Mouse (Mus musculus) urinary bladder, postnatal 10 days (tissue): Measurements from ENCODE around the gene Hist3h2ba.
"Not testable (repeated sequence)": the region's sequence is repeated elsewhere in the genome, so short reads cannot be mapped to it uniquely, and the experiment has no call there.

Source experiments
- DNase-seq: peaks from one replicate; pipeline ENCODE4 v3.0.0; 2022; ENCODE audit warnings: low spot score

The Hist3h2ba gene

DNA sequence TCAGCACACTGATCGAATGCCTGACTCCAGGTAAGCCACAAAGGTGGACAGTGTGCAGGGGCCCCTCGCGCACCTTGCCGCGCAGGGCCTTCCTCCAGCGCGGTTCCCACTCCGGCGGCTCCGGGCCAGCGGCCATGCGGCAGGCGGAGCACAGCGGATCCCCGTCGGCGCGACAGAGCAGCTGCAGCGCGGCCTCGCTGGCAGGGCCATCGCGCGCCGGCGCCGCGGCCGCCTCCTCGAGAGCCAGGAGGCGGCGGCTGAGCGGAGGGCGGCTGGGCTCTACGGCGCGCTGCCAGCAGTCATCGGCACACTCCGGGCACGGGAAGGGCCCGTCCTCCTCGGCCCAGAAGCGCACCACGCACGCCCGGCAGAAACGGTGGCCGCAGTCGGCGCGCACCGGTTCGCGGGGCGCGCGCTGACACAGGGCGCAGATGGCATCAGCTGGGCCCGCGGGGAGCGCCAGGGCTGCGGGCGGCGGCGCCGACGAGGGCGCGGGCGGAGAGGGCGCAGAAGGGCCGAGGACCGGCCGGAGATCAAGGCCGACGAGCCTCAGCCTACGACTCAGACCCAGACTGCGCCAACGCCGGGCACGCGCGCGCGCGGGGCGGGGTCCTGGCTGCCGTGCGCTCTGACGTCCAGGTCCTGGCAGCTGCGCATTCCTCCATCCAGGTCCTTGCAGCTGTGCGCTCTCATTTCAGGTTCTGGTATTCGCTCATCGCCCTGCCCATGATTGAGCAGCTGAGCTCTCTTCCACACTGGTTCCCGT is 10.2 kb upstream of the Hist3h2ba start, which contains the start of gene Rnf187:
Gene Rnf187 (minus strand): TSS at position 595 of the 766 bp plus-strand sequence.
- peak; percentile 51 for DNase-seq

DNA sequence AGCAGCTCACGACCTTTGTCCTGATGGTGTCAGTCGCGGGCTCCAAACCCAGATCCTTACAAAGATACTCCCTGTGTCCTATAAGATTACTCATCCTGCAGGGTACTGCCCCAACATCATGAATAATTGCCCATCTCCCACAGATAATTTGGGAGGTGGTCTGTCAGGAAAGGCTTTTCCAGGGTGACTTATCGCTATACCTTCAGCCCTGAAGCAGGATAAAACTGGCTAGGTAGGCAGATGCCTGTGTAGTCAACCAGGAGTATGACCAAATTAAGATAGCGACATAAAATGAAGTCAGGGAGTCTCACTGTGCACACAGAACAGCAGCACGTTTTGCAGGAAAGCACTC is 9.7 kb upstream of the Hist3h2ba start:
- DNase-seq, result no peak

GRCm38 (mm10) chr11:58944136-58944535 is 4.6 kb upstream of the Hist3h2ba start:
- no peak for DNase-seq

DNA sequence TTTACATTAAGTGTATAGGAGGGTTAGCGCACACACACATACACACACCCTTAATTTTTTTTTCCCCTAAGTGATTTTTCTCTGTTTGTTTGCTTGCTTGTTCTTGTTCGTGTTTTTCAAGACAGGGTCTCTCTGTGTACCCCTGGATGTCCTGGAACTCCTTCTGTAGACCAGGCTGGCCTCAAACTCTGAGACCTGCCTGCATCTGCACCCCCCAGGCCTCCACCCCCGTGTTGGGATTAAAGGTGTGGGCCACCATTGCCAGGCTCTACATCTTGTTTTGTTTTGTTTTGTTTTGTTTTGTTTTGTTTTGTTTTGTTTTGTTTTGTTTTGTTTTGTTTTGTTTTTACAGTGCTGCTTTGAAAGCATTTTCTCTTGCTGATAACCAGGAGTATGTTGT is 1.4 kb upstream of the Hist3h2ba start:
- no peak for DNase-seq

- no peak for DNase-seq
Observed at GRCm38 (mm10) chr11:58947798-58948528, 757 bp upstream of the Hist3h2ba start.

DNA sequence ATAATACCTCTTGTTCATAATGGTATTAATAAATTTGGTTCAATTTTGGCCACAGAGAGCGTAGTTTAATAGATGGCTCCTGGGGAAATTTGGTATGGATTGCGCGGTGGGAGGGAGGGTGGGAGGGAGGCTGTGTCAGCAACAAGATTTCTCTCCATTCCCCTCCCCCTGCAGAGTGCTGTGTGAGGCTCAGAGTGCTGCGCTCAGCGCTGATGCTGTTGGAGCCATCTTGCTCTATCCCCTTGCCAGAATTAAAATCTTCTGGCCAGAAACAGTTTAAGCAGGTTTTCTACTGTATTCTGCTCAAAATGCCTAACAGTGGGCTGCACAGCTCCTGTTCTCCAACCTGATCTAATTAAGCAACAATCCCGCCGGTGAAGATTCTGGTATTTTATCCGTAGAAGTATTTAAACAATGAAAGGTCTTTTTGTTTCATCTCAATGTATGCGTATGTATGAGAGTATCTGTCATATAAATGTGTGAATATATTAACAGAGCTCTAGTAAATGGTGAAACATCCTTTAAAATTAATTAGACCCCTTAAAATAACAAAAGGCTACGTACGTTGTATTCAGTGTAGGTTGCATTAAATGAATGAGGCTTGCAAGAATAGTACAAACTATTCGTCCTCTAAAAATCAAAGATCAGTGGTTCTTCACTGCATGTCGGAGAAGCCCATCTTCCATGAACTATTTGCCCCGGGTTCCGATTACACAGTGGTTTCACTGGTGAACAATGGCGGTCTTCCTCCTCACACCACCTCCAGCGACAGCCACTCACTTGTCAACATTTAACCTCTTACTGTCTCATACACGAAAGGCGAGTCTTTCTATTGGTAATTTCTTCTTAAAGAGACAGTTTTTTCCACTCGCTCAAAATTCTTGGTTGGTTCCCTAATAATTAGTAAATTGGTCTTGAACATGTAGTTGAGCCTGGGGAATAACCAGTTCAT is 1.0 kb downstream of the Hist3h2ba start:
- no peak for DNase-seq

DNA sequence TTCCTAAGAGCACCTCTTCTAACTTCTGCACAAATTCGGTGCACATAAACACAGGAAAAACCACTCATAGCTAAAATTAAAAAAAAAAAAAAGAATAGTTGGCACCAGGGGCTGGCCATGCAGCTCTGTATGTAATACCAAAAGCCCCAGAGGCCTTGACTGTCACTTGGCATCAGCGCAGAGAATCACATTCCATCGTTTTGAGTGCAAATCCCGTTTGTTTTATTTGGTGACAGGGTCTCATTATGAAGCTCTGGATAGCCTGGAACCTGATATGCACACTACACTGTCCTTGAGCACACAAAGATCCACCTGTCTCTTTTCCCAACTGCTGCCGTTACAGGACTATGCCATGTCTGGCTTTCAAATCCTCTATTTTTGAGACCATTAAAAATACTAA is 2.5 kb downstream of the Hist3h2ba start:
- DNase-seq, result no peak

GRCm38 (mm10) chr11:58953351-58954169 is 4.8 kb downstream of the Hist3h2ba start:
- no peak for DNase-seq

DNA sequence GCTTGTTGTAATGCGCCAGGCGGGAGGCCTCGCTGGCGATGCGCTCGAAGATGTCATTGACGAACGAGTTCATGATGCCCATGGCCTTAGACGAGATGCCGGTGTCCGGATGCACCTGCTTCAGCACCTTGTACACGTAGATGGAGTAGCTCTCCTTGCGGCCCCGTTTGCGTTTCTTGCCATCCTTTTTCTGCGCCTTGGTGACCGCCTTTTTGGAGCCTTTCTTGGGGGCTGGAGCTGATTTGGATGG is 5.4 kb downstream of the Hist3h2ba start:
- not testable (repeated sequence) for DNase-seq

DNA sequence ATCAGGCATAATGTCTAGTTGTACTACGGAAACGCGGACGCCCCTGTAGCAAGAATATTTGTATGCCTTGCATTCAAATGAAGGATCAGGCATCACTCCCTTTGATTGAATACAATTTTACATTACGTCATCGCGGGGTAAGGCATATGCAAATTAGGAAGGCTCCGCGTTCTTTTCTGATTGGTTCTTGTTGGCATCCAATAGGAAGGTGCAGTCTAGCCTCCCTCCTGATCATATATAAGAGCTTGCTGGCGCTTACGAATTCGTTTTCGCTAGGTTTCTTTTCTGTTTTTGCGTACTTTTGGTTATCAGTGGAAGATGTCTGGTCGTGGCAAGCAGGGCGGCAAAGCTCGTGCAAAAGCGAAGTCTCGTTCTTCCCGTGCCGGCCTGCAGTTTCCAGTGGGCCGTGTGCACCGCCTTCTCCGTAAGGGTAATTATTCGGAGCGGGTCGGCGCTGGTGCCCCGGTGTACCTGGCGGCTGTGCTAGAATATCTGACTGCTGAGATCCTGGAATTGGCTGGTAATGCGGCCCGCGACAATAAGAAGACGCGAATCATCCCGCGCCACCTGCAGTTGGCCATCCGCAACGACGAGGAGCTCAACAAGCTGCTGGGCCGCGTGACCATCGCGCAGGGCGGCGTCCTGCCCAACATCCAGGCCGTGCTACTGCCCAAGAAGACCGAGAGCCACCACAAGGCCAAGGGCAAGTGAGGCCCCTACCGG is 5.9 kb downstream of the Hist3h2ba start, which contains the start of the genes Hist3h2a and Trim17:
Gene Hist3h2a (plus strand): TSS at position 266 of the 723 bp plus-strand sequence.
Gene Trim17 (plus strand): TSS at position 266 of the 723 bp plus-strand sequence.
- DNase-seq, result peak; percentile 40

- no peak for DNase-seq
Observed at GRCm38 (mm10) chr11:58955143-58955867, 6.6 kb downstream of the Hist3h2ba start.

GRCm38 (mm10) chr11:58955868-58956257 is 7.1 kb downstream of the Hist3h2ba start:
- DNase-seq, result no peak

GRCm38 (mm10) chr11:58957226-58957914 is 8.7 kb downstream of the Hist3h2ba start:
- no peak for DNase-seq

GRCm38 (mm10) chr11:58958536-58958935 is 9.8 kb downstream of the Hist3h2ba start:
- no peak for DNase-seq

DNA sequence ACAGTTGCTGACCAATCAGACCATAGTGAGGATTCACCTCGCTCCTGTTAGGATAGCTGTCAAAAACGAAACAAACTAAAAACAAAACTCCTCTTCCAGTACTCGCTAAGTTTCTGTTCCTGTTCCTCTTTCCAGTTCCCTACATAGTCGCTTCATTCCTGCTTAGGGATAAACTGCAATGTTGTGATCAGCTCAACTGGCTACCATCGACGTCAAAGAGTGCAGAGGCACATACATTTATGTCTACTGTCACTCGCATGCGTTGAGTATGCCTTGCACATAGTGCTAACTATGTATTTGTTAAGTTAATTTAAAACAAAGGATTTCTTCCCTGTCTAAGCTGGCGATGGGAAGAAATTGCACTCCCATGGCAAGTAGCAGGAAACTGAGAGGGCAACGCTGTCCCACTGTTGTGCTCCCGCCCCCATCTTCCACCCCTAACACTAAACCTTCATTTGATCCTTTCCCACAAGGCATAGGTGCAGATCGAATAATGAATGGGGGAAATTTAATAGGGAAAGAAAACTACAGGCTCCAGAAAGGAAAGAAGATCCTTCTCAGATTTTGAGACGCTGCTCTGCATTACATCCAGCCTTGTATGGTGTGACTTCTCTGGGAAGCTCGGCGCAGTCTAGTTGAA is 10.6 kb downstream of the Hist3h2ba start:
- no peak for DNase-seq

- DNase-seq, result no peak
Observed at GRCm38 (mm10) chr11:58959921-58960465, 11.3 kb downstream of the Hist3h2ba start.

- no peak for DNase-seq
Observed at GRCm38 (mm10) chr11:58961364-58962177, 12.9 kb downstream of the Hist3h2ba start.

GRCm38 (mm10) chr11:58963543-58963942 is 14.8 kb downstream of the Hist3h2ba start:
- no peak for DNase-seq
